Comparison of ENCODE assay signal across 8 mouse cellular contexts in the genomic region with DNA sequence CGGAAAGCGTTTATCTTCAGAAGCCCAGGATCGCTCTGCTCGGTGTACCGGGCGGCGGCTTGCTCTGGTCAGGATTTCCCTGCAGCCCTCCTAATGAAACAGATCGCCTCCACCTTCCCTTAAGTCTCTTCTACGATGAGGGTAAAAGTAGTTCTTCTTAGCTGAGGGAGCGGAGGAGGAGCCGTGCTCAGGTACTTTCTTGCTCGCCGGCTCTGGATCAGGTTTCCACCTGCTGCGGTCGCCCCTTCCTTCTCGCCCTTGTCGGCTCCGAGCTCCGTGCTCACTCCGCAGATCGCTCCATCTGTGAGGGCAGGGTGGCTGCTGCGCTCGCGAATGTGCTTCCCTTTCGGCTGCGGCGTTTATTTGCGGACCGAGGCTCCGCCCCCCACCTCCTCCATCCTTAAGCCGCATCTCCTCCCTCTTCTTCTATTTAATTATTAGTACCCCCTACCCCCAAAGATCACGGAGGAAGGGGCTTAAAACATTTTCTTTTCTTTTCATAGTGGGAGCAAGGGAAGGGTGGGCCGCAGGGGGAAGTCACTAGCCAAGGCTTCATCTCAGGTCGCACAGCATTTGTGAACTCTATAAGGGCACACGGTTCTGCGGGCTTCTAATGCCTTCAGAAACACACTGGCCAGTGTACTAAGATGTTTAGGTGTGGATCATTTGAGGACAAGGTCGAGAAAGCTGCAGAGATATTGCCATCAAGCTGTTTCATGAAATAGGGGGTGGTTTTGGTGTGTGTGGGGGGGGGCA. TPM values are rescaled to one million over a fixed set of nuclear protein-coding genes. Genes with fewer than 3 reads are reported as not detected.
DNase-seq lines count a peak whose midpoint lies in the region; ATAC-seq and TF ChIP-seq lines count a peak whose summit lies in the region.

A gene (minus strand): TSS at position 337 of the 756 bp plus-strand sequence.

- no peak within 1 kb of the TSS for H3K27ac ChIP-seq in MEL (ENCODE audit: control insufficient read depth, low read depth, low read length)
- no peak within 1 kb of the TSS for H3K27ac ChIP-seq in hindbrain, embryonic 12.5 days

- peak within 1 kb of the TSS; percentile 52 to 71 for H3K4me3 ChIP-seq in MEL (ENCODE audit: control insufficient read depth in 1 of 2, insufficient read depth in 1 of 2, low read depth in 2 of 2, low read length in 2 of 2)
- peak within 1 kb of the TSS; percentile 44 for H3K4me3 ChIP-seq in hindbrain, embryonic 12.5 days

- TF ChIP-seq EP300 in MEL (IDR thresholded peaks at IDR 0.05; ENCODE audit: low read depth in 1 of 2, low read length in 2 of 2) = no peak

- WGBS in hindbrain, embryonic 12.5 days = 1% methylated on average over 37 of the region's 37 CpGs

- peaks cover 0 to 9% of the 10 kb centered on the region in 2 experiments; a peak in 1 of 4 replicates for H3K4me1 ChIP-seq in MEL (ENCODE audit: control insufficient read depth in 1 of 2, insufficient read depth in 2 of 2, low read length in 2 of 2)
- peaks cover 6% of the 10 kb centered on the region for H3K4me1 ChIP-seq in hindbrain, embryonic 12.5 days

- H3K4me2 ChIP-seq in hindbrain, embryonic 12.5 days (replicated peaks) = peak within 1 kb of the TSS; percentile 67

- TF ChIP-seq POLR2A in MEL (IDR thresholded peaks at IDR 0.05; ENCODE audit: control insufficient read depth in 1 of 2, insufficient read depth in 1 of 2, low read depth in 1 of 2, low read length in 2 of 2, poor library complexity in 1 of 2) = no peak

- TF ChIP-seq CTCF in MEL (IDR thresholded peaks at IDR 0.05 in 2 of 3, conservative IDR thresholded peaks at IDR 0.05 in 1 of 3; ENCODE audit: control insufficient read depth in 1 of 3, insufficient read depth in 1 of 3, low read depth in 2 of 3, low read length in 3 of 3, poor library complexity in 1 of 3, severe bottlenecking in 1 of 3) = no peak

- DNase-seq in MEL (ENCODE audit: low read depth, low spot score) = peak; percentile 77
- peak; percentile 87 for DNase-seq in cerebellum, adult 9-11 months
- peak; percentile 61 to 63 for DNase-seq in frontal cortex, postnatal 25 days (ENCODE audit: low spot score in 2 of 2)
- peak; percentile 61 to 74 for DNase-seq in layer of hippocampus, postnatal 25 days (ENCODE audit: extremely low spot score in 1 of 2, low spot score in 1 of 2)
- DNase-seq in lung, postnatal 36 days = peak; percentile 55
- peak; percentile 74 for DNase-seq in retina, postnatal 1 day
- DNase-seq in urinary bladder, postnatal 14 days (ENCODE audit: low spot score) = peak; percentile 71

- no peaks in the 10 kb centered on the region for H3K79me2 ChIP-seq in MEL (ENCODE audit: control insufficient read depth, insufficient read depth, low read length, poor library complexity)

- H3K9ac ChIP-seq in MEL (ENCODE audit: control insufficient read depth, low read depth, low read length, poor library complexity, severe bottlenecking) = peak within 1 kb of the TSS; percentile 61
- H3K9ac ChIP-seq in hindbrain, embryonic 12.5 days = peak within 1 kb of the TSS; percentile 56

- ATAC-seq in hindbrain, embryonic 12.5 days (ENCODE audit: low FRiP score) = peak; percentile 80

- TF ChIP-seq RAD21 in MEL (IDR thresholded peaks at IDR 0.05; ENCODE audit: low read depth, low read length) = no peak

- H3K27me3 ChIP-seq in MEL (ENCODE audit: control insufficient read depth in 1 of 2, insufficient read depth in 2 of 2, low read length in 2 of 2) = peaks cover 6 to 10% of the 10 kb centered on the region in 2 experiments
- H3K27me3 ChIP-seq in hindbrain, embryonic 12.5 days = peaks cover 19% of the 10 kb centered on the region

- peaks cover 0 to 7% of the 10 kb centered on the region in 2 experiments; a peak in 2 of 4 replicates for H3K36me3 ChIP-seq in MEL (ENCODE audit: control insufficient read depth in 1 of 2, insufficient read depth in 2 of 2, low read length in 2 of 2)
- H3K36me3 ChIP-seq in hindbrain, embryonic 12.5 days = no peaks in the 10 kb centered on the region

- H3K9me3 ChIP-seq in MEL (replicated peaks; ENCODE audit: insufficient read depth, low read length) = no peaks in the 10 kb centered on the region
- H3K9me3 ChIP-seq in hindbrain, embryonic 12.5 days (replicated peaks) = no peaks in the 10 kb centered on the region

TF ChIP-seq in MEL, 35 proteins besides CTCF, POLR2A, EP300 and RAD21:
- TF ChIP-seq E2F4 (IDR thresholded peaks at IDR 0.05; ENCODE audit: borderline replicate concordance, low read depth, low read length) (no peak), RCOR1 (IDR thresholded peaks at IDR 0.05; ENCODE audit: low read depth, low read length) (no peak), NRF1 (IDR thresholded peaks at IDR 0.05; ENCODE audit: insufficient read depth, low read depth, low read length, poor library complexity, severe bottlenecking) (no peak), MXI1 (IDR thresholded peaks at IDR 0.05; ENCODE audit: low read depth, low read length) (no peak), UBTF (IDR thresholded peaks at IDR 0.05; ENCODE audit: borderline replicate concordance, insufficient read depth, low read depth, low read length) (0 out of 2 replicates have a peak, but pooled peaks have one; percentile 74), TBP (IDR thresholded peaks at IDR 0.05; ENCODE audit: low read depth, low read length) (peak; percentile 63; the same call in 1 of the 2 replicates), USF2 (IDR thresholded peaks at IDR 0.05; ENCODE audit: borderline replicate concordance in 1 of 2, insufficient read depth in 1 of 2, low read depth in 1 of 2, low read length in 2 of 2) (no peak)

RNA-seq across cellular contexts. Expression of the gene that starts here (rescaled TPM):
- total RNA-seq in MEL (2012; rRNA removed) = 0.07 and 0.08 TPM in 2 replicates
- under 1 TPM in 1 of 2 experiments, not detected in 1; 0.29 TPM for polyA plus RNA-seq in MEL (2012; ENCODE audit: insufficient read depth in 1 of 2, insufficient read length in 2 of 2, low read depth in 1 of 2, low replicate concordance in 2 of 2, missing spikeins in 1 of 2)
- polyA plus RNA-seq in hindbrain, embryonic 12.5 days (2016; fragmentation: Nextera tagmentation; extraction: Ambion mirVana) = 3.9 and 5.7 TPM in 2 replicates
- total RNA-seq in layer of hippocampus, postnatal 25 days (2021) = 10 to 100 TPM; 54.3 to 61.2 TPM

Comparison
In these comparisons a context has a peak if more than half of its experiments do, and no peak if none do; other contexts are left out.
1. RNA of the gene that starts here (total RNA-seq): 54.3 to 61.2 TPM in layer of hippocampus, postnatal 25 days; 0.07 to 0.08 TPM in MEL; every median in the first group is over 10 times any median in the second.
2. Peak in DNase-seq, H3K4me3 ChIP-seq and H3K9ac ChIP-seq in MEL; RNA of the gene not detected or under 1 TPM.
3. Peak in every context shown above with its lines, with median percentiles within 50 percentile points of each other: DNase-seq.